Mouse (Mus musculus): ENCODE data around the gene Gm11492.

GRCm38 (mm10) chr11:87554386-87554785, 12.1 kb upstream of the Gm11492 start:
- no peak for TF ChIP-seq POLR2A (IDR thresholded peaks at IDR 0.05; ENCODE audit: low read depth, low read length)
- no peak for TF ChIP-seq CTCF (conservative IDR thresholded peaks at IDR 0.05; ENCODE audit: insufficient read depth, insufficient read length, low read depth, low read length)
